Mouse (Mus musculus) ES-E14 (cell line): ENCODE measurements around the gene Gpr45.

Source experiments
- CHD2 ChIP-seq: IDR thresholded peaks from 2 replicates; pipeline ENCODE4 v1.6.1; 2014; ENCODE audit warnings: mild to moderate bottlenecking, low read depth, low read length, inconsistent platforms
- HCFC1 ChIP-seq: IDR thresholded peaks from 2 replicates; pipeline ENCODE4 v1.6.1; 2012; ENCODE audit warnings: low read length, inconsistent platforms, borderline replicate concordance; ENCODE audit not compliant: insufficient read depth
- MAFK ChIP-seq: IDR thresholded peaks from 2 replicates; pipeline ENCODE4 v1.6.1; 2014; ENCODE audit warnings: mild to moderate bottlenecking, low read depth, low read length, inconsistent platforms; ENCODE audit not compliant: insufficient read depth
- ZC3H11A ChIP-seq: IDR thresholded peaks from 2 replicates; pipeline ENCODE4 v1.6.1; 2012; ENCODE audit warnings: low read depth, mild to moderate bottlenecking, inconsistent platforms, low read length, borderline replicate concordance
- ZNF384 ChIP-seq: IDR thresholded peaks from 2 replicates; pipeline ENCODE4 v1.6.1; 2012; ENCODE audit warnings: low read depth, low read length, inconsistent platforms

- no peak for TF ChIP-seq MAFK
- TF ChIP-seq ZC3H11A, result no peak
- no peak for TF ChIP-seq CHD2
- TF ChIP-seq HCFC1, result no peak
- no peak for TF ChIP-seq ZNF384
Observed at GRCm38 (mm10) chr1:42956828-42957227, 4.2 kb downstream of the Gpr45 start.
